Mouse (Mus musculus) embryo, embryonic 11.5 days (tissue): ENCODE data around the gene Lpp.

ENCODE experiments used
- DNase-seq: peaks from one replicate; pipeline ENCODE4 v3.0.0-alpha.2; 2012; ENCODE audit warnings: low read depth, low spot score

Gene Lpp

DNA sequence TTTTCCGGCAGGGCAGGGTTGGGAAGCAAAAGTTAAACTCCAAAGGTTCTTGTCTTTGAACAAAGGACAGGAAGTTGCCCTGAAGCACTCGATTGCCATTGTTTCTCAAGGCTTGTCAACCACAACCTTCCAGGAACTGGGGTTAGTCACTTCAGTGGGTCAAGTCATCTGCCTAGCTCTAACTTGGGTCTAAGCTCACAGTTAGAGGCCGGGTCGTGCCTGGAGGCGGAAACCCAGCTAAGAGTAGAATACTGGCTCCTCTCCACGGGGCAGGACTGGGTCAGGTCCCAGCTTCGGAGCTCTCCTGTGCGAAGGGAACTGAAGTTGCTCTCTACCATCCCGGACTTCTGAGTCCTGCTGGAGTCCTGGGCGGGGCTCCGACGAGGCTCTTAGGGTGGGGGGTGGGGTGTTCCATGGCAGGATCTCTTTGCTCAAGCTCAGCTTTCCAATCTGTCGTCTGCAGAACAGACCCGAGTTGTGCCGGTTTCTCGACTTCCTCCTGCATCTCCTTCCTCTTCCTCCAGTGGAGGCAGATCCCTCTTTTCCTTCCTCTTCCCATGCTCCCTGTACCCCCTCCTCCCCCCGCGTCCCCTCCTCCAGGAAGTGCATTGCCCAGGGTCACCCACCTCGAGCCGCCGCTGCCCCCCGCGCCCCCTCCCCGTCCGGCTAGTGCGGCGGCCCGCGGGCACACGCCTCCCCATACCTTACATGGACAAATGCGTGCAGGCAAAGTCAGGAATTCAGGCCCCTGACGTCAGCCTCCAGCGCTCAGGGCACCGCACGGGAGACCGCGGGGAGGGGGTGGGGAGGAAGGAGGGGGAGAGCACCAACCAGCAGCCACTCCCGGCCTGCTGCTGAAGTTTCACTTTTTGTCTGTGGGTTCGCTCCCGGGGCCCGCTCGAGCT lies at the start of gene Lpp:
Lpp (plus strand) TSS at position 857 of the 905 bp plus-strand sequence.
- peak; percentile 79 for DNase-seq

DNA sequence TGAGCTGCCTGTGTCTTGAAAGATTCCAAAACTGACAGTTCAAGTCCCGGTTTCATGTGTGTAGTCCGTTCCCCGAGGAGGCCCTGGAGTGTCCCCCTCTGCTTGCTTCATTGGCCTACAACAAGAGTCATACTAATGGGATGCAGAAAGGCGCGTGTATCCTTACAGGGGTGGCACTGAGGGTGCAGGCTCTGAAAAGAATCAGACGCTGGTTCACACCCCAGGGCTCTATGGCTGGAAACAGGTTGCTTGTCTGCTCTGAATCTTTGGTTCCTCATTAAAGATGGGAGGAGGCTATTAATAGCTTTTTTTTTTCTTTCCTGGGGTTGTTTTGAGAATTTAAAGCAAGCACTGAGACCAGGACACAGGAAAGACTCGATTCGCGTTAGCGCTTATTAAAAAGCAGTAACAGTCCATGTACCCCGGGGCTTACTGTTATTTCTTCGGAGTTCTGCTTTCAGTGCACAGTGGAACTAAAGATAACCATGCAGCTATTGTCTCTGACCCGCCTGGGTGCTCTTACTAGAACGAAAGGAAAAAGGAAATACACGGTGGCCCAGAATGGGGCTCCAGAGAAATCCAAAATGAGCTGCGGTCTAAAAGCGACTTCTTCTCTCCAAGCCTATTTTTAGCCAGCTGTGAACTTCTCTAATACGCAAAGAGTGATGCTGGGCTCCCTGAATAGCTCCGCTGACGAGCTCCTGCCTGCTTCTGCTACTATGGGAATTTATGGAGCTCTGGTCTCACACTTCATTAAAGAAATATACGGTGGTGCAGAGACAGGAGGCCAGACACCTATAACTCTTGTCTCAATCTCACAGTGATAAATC lies 45.5 kb upstream of the Lpp start:
- peak; percentile 27 for DNase-seq

DNA sequence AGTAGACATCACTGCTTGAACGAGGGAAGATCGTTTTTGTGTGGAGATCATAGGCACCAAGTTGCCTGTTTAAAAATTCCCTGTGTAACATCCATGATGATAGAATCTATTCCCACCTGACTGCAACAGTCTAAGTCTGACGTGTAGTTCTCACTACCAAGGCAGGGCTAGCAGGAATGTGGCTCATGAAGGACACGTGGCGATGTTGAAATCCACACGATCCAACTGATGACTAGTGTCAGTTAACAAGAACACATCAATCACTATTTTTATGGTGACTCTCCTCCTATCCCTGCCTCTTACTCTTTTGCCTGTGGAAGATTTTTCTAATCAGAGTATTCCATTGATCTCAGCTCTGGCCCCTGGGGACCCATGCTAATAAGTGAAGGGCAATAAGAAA lies 43.0 kb upstream of the Lpp start:
- no peak for DNase-seq

DNA sequence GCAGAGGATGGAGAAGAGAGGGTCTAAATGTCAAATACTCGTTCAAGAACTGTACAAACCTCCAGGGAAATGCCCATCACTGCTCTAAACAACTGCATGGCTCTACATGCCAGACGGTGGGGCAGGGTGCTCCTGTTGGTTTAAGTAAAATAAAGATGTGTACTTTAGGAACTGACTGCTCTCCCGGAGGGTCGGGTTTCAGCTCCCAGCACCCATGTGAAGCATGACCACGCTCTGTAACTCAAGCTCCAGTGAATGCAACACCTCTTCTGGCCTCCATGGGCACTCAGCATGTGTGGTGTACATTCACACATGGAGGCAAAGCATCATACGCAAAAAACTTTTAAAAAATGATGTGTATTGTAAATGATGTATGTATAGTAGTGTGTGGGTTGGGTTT lies 42.6 kb upstream of the Lpp start:
- DNase-seq, result no peak

DNA sequence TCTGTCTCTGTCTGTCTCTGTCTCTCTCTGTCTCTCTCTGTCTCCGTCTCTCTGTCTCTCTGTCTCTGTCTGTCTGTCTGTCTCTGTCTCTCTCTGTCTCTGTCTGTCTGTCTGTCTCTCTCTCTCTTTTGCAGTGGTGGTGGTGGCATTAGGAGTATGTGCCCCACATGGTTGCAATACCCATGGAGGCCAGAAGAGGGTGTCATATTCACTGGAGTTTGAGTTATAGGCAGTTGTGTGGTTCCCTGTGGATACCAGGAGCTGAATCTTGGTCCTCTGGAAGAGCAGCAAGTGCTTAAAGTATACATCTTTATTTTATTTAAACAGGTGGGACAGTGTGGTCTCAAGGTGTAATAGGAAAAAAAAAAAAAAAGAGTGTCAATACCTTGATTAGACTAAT lies 41.5 kb upstream of the Lpp start:
- no peak for DNase-seq

DNA sequence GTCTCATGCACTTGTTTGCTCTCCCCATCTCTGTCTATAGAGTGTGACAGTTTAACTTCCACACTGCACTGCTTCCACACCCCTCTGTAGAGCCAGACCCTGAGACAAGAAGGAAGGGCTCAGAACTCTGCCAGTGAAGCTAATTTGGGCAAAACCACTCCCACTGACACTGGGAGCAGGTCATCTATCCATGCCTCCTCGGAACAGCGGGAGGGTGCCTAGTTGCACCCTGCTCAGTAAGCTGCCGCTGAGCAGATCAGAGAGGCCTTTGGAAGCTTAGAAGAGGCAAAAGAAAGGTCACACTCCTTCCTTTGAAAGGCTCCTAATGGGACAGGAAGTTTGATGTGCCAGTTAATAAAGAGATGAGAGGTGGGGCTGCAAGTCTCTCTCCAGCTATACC lies 39.5 kb upstream of the Lpp start:
- DNase-seq, result no peak

DNA sequence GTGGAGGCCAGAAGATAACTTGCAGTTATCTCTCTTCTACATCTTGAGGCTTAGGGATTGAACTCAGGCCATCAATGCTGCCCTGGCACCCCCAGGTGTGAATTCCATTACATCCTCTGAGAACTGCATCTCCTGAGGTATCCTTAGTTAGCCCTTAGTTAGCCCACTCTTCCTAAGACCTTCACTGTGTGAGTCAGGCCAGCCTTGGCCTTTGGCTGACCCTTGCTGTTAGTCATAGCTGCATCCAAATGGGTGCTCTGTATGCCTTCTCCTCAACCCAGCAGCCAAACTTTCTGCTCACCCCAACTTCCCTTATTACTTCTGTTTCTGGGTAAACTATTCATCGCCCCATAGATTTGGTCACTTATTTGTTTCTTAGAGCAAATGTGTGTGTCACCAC lies 31.6 kb upstream of the Lpp start:
- DNase-seq, result no peak

DNA sequence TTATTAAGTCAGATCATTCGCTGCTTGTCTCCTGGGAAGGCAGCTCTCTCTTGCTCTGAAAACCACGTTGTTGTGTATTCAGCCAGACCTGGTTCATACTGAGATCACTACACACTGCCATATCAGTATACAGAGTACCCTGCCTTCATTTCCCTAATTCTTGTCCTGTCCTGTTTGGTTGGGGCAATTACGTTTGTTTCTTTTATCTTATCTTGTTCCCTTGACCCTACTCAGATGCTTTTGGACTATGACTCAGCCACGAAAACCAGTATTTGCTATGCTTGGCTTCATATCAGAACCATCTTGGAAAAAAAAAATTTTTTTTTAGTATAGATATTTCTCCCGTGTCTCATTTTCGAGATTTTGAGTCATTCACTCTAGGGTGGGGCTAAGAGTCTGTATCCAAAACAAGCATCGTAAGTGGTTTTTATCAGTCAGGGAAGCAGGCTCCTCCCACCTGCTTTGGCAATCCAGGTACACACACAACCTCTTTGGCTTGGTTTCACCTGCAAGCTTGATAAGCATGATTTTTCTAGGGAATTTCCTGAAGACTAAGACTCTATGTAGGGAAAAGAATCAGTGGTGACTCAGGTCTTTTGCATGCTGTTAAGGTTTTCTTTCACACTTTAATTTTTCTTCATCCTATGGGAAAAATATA lies 29.1 kb upstream of the Lpp start:
- no peak for DNase-seq

DNA sequence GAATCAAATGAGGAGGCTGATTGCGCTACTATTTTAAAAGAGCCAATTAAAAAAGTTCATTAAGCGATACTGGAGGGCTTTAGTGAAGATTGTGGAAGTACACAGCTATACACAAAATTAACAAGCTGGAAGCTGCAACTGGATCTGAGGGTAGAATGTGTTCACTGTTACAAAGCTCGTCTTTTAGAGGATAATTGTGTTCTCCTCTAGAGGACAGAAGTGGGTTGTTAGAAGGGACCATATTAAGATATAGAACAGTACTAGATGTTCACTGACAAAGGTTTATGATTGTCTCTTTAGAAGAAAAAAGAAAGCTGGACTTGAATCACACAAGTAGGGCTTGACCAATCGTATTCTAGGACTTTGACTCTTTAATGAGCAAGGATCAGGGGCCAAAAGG lies 27.4 kb upstream of the Lpp start:
- DNase-seq, result no peak

DNA sequence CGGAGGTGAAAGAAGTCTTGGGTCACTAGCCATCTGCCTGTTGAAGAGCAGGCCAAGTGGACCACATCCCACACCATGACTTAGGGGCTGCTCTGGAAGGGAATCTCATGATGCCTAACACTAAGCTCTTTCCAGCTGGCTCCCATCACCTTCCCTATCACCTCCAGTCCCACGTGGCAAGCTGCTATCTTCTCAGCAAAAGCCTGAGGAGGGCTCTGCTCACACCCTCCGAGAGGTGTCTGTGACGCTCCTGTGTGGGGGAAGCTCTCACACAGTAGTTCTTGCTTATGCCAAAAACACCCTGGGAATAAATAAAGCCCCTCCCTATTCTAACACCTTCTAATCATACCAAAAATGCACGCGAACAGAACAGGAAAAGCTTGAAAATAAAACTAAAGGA lies 26.2 kb upstream of the Lpp start:
- DNase-seq, result no peak

DNA sequence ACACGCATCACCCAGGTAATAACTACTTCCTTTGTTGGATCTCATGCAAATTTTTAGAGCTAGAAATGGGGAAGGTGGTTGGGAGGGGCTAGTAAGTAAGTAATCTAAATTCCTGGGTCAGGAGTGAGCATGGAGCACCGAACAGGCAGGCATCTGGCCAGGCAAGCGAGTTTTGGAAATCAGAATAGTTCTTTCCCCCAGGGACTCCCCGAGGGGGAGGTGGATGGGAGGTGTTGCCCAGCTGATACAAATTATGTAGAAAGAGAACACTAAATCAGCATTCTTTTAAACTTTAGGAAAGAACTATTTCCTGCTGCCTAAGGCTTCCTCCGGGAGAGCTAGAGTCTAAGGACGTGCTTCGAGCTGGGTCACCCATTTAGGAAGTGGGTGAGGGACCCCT lies 25.8 kb upstream of the Lpp start:
- DNase-seq, result no peak

DNA sequence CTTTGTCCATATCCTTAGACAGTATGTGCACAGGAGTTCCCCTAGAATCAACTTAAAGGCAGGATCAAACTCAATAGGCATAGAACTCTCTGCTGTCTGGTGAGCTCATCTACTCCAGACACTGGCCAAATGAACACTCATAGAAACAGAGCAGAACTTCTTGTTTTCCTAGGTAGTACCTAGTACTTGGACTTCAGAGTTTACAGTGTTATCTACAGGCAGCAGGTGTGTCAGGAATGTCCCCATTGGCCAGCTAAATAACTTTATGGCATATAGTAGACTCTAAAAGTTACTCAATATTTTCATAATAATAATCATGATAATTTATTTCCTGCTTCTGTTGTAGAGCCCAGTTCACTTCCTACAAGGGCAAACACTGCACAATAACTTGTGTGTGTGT lies 16.8 kb upstream of the Lpp start:
- no peak for DNase-seq

DNA sequence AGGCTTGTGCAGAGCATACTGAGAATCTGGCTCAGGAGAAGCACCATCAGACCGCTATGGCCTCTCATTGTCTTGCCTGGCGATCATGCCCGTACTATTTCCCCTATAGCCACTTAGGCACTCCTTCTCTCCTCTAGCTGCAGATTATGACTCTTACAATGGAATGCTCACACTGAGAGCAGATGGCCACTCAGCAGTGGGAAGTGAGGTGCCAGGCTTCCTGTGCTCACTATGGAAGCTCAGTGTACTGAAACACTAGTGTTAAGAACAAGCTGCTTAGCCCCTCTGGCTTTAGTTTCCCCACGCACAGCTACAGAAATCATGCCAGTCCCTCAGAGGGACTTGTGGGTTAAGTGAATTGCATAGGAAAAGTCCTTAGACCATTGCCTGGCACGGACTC lies 2.7 kb upstream of the Lpp start:
- no peak for DNase-seq

DNA sequence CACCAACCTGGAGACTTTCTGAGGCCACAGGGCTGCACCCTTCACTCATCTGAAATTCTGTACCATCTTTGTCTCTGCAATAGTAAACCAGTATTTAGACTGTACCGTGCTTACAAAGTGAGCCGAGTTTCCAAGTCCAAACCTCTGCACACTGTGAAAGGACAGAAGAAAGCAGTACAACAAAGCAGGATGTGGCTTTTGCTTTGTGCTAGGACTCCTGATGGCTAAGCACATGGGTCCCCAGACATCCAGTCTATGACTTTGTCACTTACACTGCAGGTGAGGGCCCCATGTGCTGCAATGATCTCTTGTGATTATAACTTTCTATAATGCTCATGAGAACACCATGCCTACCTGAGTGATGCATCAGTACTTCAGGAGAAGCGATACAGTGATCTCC lies 2.2 kb upstream of the Lpp start:
- no peak for DNase-seq

DNA sequence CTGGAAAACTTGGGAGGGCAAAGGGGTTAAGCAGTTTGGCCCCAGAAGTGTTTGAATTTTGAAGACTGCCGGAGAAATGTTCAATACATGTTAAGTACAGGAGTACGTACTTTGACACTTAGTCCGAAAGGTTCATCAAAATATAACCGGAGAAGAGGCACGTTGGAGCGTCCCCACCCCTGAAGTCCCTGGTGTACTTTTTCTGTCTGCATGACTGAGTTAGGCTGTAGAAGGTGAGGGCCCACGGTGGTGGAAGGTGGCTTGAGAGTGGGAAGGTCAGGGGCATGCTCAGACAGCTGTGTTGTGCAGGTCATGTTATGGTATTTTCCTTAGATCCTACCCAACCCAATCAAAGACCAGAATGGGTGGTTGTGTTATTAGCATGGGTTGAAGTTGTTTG lies 1.4 kb upstream of the Lpp start:
- no peak for DNase-seq

DNA sequence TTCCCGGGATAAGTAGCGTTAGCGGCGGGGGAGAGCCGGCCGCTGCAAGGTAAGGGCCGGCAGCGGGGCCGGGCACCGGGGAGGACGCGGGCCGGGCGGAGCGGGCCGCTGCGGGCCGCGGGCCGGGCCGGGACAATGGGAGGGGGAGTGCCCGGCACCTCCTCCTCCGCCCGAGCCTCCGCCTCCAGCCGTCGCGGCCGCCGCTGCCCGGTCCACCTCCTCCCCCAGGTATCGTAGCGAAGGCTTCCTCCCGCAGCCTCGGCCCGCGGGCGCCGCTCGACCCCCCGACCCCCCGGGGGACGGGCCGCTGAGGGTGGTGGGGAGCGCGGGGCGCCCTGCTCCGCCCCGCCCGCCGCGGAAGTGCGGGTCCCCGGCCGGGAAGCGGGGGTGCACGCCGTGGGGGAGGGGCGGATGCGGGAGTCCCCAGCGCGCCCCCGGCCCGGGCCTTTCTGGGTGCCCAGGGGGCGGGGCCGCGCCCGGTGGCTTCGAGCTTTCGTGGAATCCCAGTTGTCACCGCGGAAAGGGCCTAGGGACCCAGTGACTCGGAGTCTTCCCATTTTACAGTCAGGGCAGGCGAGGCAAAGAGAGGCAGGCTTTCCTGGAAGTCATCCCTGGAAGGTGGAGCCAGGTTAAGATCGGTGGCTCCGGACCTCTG lies 376 bp downstream of the Lpp start:
- DNase-seq, result no peak

DNA sequence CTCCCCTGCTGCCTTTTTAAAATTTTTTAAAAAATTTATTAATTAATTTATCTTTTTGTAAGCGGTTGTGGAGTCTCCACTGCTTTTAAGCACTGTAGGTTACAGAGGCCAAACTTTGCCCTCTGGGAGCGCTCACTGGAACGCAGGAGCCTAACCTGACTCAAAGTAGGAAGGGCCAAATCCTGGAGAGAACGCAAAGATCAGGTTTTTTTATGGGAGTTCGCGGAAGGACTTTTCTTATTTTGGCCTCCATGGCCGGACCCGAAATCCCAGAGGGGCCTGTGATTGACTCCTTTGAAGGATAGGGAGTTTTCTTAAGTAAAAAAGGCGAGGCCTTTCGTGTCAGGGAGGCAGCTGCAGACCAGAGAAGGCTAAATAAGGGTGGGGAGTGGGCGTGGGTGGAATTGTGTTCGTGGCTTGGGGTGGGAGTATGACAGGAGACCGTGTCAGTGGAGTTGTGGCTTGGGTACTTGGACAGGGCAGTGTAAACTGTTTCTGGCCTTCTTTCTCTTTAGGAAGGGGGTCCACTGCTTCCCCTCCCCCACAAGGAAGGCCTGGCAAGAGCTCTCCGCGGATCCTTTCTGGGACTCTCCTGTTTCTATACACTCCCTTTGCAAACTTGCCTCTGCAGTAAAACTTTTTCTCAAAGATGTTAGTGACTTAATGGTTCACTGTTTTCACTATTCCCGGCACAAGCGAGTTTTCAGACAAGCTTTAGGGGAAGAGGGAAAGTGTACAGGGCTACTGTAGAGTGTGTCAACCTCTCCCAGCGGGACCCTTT lies 1.1 kb downstream of the Lpp start:
- DNase-seq, result no peak

DNA sequence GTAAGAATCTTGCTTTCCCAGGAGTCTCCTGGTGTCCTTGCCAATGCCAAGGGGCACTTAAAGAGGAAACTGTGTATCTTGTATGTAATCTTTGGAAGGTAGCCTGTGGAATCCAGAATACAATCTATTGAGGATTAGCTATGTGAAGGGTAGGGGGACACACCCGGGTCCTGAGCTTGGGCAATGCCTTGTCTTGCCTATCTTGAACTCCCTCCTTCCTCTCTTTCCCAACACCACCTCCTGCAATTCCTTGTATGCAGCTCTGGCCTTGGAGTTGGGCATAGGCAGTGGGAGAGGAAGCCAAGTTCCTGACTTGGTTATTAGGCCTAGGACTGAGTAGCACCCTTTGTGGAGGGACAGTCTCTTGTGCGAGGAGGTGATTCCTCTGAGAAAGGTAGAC lies 1.8 kb downstream of the Lpp start:
- DNase-seq, result no peak

DNA sequence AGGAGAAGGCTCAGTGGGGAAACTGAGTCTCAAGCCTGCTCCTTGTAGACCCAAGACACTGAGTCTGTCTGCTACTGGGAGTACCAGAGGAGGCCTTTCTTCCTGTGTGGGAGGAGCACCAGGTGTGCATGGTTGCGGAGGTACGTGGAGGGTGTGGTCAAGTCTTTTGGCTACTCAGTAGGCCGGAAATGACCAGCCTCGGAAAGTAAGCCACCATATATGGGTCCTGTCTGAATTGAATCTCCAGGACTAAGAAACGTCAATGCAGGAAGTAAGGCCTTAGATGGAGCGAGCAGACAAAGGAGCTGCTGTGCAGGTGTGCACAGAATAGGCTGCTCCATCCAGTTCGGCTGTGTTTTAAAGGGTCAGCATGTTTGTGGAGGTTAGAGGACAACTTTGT lies 3.2 kb downstream of the Lpp start:
- no peak for DNase-seq

DNA sequence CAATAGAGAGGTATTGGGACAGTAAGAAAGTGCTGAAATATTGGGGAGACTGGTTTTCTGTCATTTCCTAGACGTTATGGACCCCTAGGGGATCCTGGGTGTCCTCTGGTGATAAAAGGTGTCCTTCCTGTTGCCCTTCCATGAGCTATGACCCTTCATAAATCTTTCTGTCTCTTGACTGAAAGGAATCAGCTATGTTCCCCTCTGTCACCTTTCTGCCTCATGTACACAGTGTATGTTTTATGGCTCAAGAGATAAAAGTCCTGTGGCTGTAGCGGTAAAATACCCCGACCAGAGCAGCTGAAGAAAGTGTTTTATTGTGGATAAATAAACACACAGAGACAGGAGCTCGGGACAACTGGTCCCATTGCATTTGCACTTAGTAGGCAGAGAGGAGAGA lies 5.2 kb downstream of the Lpp start:
- no peak for DNase-seq

DNA sequence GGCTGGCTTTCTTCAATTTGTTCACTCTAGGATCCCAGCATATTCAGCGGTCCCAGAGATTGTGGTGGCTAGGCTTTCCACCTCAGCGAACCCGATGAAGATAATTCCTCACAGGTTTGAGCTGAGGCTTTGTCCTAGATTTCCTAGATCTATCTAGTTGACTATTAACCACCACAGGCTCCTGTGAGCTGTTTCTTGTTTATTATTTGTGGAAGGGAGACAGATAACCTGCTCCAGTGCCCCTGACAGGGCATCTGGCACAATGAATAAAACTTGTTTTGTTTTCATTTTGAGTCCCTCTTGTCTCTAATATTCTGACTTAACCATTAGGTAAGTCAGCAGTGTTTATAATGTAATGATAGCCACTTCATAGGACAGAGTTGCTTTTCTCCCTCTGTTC lies 5.6 kb downstream of the Lpp start:
- no peak for DNase-seq
